Mouse (Mus musculus) embryonic stem cell, embryonic (primary cell): ENCODE measurements at regions not wholly inside any gene's neighbourhood (a gene's known extent, or its start where the extent isn't known, plus 50 kb on each side); places are given as distances from the start of the nearest gene placed in this dataset.

ENCODE experiments used
- CTCF ChIA-PET, 4 experiments: fragments of 300-600 bp in 2 of 4; fragments of 350-600 bp in 2 of 4; sonication (Branson Sonifier 250); formaldehyde crosslinking; loops; one replicate each; lab custom pipeline; 2022; ENCODE audit warnings: inconsistent platforms in 2 of 4; lab: Charles Lee
- POLR2A ChIA-PET, 4 experiments: fragments of 300-600 bp in 2 of 4; fragments of 350-600 bp in 2 of 4; sonication (Branson Sonifier 250); formaldehyde crosslinking; loops; one replicate each; lab custom pipeline; 2022; ENCODE audit warnings: antibody characterized with exemption in 4 of 4, inconsistent platforms in 1 of 4; lab: Charles Lee

- ChIA-PET POLR2A (no interaction called here), CTCF (interaction anchor here in 1 of 4 experiments (0.6 kb wide), 1 partner anchor 387 kb away, joined by 3 read pairs; no protein-coding TSS in a partner anchor)
Observed at GRCm38 (mm10) chrX:132646956-132647355, 1041.8 kb downstream of the Pcdh19 start.

GRCm38 (mm10) chrX:132596925-132597324 lies 1091.9 kb downstream of the Pcdh19 start:
- ChIA-PET CTCF (no interaction called here), POLR2A (no interaction called here)

- ChIA-PET CTCF (no interaction called here), POLR2A (no interaction called here)
Observed at GRCm38 (mm10) chrX:132596424-132596823, 1092.4 kb downstream of the Pcdh19 start.

- CTCF ChIA-PET = no interaction called here
- POLR2A ChIA-PET = no interaction called here
Observed at GRCm38 (mm10) chrX:132574085-132574484, 1114.7 kb downstream of the Pcdh19 start.
